Mouse (Mus musculus) MN1 (cell line): Measurements from ENCODE around the gene Dmkn.
"Not testable (repeated sequence)": the region's sequence is repeated elsewhere in the genome, so short reads cannot be mapped to it uniquely, and the experiment has no call there.

Source experiments
- DNase-seq: peaks from one replicate; pipeline ENCODE4 v3.0.0-alpha.2; 2016; ENCODE audit warnings: low spot score

The Dmkn gene

DNA sequence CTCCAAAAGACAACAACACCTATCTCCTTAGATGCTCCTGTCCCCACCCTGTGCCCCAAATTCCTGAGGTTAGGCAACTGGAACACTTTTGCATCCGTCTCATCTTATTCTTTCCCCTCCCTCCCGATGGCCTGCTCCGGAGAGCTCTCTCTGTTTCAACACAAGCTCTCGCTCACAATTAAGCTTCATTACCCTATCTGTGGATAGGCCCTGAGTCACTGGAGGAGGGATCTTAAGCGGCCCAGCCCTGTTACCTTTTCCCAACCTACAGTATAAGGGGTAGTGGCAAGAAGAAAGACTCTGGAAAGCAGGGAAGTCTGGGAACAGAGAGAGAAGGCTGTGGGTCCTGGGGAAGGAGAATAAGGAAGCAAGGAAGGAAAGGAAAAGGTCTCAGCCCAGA, at the start of gene Dmkn:
Dmkn (plus strand) TSS at position 301 of the 400 bp plus-strand sequence.
- DNase-seq: no peak

DNA sequence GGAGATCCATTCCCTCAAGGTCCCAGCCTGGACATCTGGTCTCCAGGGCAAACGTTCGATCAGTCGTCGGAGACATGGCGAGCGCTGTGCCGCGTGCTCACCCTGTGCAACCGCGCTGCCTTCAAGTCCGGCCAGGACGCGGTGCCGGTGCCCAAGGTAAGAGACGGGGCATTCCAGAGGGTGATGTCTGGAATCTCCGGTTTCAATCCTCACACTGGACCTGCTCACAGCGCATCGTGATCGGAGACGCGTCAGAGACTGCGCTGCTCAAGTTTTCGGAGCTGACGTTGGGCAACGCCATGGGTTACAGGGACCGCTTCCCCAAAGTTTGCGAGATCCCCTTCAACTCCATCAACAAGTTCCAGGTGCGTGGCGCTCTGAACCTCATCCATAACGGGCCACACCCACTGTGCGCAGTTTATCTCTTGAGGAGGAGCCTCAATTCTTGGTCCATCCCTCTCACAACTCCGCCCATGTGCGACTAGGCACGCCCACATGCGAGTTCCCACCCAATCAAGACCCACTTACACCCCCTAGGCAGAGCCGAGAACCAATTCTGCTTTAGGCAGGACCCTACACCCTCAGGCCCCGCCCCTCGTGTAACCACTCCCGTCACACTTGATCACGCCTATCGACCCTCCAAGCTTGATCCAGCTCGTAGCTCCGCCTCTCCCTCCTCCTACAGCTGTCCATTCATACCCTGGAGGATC, 46.4 kb upstream of the Dmkn start:
- no peak for DNase-seq

DNA sequence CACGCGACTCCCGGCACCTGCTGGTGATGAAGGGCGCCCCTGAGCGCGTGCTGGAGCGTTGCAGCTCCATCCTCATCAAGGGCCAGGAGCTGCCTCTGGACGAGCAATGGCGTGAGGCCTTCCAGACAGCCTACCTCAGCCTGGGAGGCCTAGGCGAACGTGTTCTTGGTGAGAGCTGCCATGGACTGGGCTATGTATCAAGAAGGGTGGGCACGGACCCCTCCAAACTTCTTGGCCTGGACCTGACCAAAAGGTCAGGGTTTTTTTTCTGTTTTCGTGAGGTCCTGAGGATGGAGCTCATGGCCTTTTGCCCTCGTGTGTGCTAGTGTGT, 45.9 kb upstream of the Dmkn start:
- no peak for DNase-seq

DNA sequence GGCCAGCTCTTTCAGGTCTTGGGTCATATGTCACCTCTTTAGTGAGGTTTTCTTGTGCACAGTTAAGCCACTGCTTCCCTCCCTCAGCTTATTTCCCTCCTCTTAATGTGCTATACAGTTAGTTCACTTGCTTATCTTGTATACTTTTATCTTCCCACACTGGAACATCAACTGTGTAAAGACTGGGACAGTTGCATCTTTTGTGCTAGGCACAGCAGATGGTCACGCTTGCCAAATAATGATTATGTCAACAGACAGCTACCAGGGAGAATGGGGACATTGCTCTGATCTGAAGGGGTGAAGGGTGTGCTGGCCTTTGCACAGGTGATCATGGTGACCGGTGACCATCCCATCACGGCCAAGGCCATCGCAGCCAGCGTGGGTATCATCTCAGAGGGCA, 43.9 kb upstream of the Dmkn start:
- no peak for DNase-seq

DNA sequence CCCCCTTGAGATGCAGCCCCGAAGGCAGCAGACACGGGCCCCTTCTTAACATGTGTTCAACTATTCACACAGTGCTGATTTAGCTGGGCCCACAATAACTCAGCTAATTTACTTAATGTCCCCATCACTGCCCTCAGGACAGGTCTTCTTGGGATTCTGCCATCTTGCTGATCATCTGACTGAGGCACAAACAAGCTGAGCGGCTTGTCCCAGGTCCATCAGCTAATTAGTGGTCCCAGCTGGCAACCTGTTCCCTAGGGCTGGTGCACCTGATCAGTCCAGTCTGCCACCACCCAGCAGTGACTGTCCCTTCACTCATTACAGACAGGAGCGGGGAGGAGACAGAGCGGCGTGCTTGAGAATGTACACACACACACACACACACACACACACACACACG, 42.3 kb upstream of the Dmkn start:
- no peak for DNase-seq

DNA sequence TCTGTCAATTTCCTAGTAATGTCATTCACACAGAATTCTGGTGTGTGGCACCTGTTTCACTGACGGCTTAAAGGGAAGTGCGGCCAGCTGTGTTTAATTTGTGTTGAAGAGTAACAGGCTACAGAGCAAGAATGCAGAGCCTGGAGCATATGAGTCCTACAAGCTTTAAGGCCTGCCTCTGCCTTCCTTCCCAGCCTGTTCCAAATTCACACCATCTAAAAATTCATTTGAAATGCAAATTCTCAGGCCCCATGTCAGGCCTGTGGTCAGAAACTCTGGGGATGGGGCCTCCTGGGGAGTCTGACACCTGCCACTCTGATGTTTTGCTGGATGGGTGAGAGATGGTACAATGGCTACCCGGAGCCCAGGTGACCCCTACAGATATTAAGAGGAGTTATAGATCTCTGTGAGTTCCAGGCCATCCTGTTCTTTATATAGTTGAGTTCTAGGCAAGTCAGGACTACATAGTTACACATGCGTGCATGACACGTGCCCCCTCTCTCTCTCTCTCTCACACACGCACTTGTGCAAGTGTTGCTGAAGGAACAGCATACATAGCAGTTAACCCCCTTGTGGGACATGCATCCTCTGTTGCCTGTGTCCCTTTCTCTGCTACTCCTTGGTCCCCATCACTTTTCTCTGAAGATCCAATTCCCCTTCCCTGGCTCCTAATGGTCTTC, 40.1 kb upstream of the Dmkn start:
- no peak for DNase-seq

DNA sequence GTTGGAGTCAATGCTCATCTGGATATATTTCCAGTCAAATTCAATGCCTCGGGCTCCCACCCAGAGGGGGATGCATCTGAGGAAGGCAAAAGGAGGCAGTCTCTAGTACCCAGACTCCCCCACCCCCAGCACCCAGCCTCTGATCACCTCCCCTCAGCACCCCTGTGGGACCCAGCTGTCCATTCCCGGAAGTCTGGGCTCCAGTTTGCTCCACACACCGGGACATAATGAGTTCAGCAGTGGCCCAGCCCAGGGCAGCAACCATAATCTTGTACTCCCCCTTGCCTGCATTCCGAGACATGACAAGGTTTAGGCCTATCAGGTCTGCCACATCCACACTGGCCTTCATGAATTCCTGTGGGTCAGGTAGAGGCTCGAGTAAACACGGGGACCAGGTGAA, 35.3 kb upstream of the Dmkn start:
- DNase-seq: no peak

DNA sequence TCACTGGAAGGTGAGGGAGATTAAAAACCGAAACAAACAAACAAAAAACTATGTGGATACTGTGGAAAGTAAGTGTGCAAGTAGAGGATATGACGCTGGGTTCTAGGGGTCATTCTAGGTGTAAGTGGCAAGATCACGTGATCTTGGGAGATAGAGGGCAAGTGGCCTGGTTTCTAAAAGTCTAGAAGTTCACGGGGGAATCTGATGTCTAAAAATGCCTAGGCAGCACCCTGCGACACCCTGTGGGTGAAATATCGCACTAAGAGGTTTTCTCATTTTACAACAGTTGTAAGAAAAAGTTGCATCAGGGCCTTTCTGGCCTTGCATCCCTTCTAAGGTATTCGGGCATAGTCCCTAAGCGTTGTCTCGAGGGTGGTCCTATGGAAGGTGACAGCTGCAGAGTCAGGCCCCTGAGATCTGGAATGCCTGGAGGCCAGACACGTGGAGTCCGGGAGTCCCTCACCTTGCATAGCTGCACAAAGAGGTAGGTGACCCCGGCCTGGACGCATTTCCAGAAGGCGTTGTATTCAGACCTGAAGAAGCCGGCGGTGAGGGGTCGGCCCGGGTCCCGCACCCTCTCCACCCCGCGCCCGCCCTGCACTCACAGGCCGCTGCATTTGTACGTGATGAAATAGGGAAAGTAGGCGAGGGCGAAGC, 34.7 kb upstream of the Dmkn start:
- DNase-seq: no peak

DNA sequence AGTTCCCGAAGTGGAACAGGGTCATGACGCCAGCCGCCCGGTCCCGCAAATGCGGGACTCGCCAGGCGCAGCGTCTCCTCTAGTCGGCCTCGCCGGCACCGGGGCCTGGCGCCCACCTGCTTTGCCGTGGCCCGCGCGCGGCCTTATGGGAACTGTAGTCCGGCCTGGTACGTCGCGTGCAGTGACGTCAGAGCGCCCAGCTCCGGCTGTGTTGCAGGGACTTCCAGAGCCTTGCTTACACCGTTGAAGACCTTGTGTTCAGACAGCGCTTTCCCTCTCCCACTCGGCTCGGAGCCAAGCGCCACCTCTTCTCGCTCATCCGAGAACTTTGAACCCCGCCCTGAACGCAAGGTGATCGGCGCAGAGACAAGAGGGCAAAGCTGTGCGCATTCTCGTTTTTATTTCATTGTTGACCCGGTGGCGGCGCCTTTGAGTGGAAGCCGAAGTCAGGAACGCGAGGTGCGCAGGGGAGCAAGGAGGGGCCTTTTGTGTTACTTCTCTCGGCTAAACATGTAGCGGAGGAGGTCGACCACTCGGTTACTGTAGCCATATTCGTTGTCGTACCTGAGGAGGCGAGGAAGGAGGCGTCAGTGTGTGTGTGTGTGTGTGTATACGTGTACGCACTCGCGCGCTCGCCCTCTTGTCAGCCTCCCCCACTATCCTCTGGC, 34.0 kb upstream of the Dmkn start, which contains the start of gene Tmem147:
Tmem147 (minus strand) TSS at position 145 of the 668 bp plus-strand sequence.
- peak; percentile 97 for DNase-seq

DNA sequence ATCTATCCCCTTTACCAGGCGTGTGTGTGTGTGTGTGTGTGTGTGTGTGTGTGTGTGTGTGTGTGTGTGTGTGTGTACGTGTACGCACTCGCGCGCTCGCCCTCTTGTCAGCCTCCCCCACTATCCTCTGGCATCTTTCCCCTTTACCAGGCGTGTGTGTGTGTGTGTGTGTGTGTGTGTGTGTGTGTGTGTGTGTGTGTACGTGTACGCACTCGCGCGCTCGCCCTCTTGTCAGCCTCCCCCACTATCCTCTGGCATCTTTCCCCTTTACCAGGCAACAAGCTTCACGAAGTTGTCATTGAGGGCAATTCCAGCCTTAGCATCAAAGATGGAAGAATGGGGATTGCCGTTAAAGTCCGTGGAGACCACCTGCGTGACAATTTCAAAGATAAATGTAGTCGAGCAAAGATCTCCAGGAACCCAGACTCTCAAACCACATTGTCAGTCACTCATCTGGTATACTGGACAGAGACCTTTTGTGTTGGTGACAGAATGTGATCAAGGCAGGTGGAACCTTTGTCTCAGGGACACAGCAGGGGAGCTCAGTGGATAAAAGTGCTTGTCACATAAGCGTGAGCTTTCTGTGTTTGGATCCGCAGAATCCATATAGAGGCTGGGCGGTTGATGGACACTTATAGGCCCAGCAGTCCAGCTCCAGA, 33.4 kb upstream of the Dmkn start:
- not testable (repeated sequence) for DNase-seq

DNA sequence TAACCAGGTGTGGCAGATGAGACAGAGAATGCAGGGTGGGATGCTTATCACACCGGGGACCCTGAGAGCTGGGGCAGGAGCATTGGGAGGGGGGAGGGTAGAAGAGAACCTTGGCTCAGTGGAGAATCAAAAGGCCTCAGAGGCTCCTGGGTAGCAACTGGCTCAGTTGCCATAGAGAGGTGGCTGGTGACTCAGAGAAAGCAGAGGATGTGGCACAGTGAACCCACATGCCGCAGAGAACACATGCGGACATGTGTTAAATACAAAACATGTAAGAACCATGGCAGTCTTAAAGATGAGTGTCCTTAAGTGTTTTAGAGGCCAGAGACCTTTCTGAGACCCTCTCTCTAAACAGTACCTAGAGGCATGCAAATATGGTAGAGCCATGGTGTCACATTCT, 27.3 kb upstream of the Dmkn start:
- DNase-seq: no peak

DNA sequence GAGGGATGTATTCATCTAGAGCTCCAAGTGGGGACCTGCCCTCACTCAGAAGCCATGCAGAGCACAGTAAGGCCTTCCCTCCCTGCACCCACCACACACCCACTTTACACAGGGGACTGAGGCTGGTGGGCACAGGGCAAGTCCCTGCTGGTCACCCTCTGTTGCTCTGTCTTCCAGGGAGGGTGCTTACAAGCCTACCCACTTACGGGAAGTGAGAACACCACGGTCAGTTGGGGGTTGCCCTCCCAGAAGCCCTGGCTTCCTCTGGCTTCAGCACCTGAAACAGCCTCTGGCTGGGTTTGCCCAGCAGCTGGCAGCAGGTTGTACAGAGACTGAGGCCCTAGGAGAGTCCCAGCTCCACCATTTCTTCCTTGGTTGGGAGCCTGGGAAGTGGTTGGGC, 21.0 kb upstream of the Dmkn start:
- not testable (repeated sequence) for DNase-seq

DNA sequence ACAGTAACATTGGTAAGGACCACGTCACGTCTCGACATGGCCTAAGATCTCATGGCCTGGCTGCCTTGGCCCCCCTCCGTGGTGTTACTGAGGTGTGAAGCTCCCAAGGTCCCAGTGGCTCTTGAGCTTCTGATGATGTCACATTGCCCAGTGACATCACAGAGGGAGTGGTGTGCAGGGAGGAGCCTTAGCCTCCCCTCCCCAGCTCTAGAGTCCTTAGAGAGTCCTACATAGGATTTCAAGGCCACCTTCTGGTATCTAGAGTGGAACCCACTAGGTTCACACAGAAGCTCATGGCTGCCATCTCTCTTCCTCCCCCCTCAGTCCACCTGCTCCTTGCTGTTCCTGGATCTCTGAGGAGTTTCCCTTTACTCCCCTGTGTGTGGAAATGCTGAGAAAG, 19.9 kb upstream of the Dmkn start, which contains the start of gene Gapdhs:
Gapdhs (minus strand) TSS at position 65 of the 400 bp plus-strand sequence.
- DNase-seq: not testable (repeated sequence)

DNA sequence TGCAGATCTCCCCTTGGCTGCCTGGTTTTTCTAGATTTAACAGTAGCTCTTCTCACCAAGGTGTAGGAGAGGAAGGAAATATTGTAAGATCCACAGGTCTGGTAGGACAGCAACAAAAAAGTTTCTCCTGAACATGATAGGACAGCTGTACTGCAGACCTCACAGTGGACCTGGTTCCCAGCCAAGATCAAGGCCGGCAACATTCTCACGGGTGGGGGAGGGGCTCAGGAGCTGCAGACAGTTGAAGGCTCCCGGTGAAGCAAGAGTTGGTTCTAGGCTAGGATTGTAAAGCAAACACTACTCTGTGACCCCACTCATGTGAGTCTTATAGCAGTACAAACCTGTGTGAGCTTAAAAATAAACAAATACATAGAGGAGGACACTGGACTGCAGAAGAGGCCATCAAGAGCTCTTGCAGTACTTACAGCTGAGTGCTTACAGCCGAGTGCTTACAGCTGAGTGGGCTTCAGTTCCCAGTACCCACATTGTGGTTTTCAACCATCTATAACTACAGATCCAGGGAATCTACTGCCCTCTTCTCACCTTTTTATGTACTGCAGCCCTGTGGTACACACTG, 19.4 kb upstream of the Dmkn start:
- no peak for DNase-seq

DNA sequence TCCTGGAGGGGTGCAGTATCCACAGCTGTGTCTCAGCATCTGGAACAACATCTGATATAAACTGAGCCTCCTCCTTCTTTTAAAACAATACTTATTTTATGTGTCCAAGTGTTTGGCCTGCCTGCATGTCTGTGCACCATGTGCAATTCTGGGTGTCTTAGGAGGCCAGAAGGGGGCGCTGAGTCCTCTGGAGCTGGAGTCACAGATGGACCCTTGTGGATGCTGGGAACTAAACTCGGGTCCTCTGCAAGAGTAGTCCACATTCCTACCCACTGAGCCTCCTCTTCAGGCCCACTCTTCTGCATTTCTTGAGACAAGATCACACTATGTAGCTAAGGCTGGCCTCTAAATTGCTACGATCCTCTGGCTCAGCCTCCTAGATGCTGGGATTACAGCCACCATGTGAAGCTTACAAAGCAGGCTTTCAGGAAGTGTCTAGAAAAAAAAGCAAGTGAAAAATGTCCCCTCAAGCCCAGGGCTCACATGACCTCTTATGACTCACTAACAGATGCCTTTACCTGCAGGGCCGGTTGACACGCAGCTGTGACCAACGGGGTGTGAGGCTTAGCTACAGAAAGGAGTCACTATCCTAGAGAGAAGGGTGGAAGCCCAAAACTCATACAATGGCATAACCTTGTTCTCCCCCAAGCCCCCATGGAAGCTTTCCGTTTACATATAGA, 15.9 kb upstream of the Dmkn start:
- DNase-seq: no peak

DNA sequence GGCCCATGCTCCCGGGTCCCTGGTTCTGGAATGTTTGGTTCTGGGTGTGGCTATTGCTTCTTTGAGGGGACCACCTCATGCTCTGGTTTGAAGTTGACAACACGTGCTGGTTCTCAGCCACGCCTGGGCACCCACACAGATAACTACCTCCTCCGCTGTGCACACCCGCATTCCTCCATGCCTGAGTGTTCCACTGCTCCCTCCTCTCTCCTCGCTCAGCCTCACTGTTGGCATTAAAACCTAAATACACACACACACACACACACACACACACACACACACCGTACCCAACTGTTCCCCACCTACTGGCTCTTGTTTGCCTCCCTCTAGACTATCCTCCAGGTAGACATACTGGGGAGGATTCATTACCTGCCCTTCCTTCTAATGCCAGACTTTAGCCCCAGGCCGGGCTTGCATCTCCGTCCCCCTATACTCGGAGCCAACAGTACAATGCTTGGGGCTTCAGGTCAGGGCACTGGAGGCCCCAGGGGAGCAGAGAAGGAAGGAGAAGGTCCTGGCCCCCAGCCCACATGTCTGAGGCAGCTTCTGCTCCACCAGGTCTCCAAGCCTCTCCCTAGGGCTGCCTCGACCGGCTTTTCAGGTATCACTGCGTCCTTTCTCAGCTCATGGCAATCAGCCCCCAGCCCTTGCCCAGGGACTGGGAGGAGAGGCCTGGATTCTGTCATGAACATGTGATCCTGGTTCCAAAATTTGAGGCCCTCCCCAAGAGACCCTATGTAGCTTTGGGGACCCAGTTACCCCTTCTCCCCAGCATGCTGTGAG, 13.5 kb upstream of the Dmkn start:
- DNase-seq: no peak

DNA sequence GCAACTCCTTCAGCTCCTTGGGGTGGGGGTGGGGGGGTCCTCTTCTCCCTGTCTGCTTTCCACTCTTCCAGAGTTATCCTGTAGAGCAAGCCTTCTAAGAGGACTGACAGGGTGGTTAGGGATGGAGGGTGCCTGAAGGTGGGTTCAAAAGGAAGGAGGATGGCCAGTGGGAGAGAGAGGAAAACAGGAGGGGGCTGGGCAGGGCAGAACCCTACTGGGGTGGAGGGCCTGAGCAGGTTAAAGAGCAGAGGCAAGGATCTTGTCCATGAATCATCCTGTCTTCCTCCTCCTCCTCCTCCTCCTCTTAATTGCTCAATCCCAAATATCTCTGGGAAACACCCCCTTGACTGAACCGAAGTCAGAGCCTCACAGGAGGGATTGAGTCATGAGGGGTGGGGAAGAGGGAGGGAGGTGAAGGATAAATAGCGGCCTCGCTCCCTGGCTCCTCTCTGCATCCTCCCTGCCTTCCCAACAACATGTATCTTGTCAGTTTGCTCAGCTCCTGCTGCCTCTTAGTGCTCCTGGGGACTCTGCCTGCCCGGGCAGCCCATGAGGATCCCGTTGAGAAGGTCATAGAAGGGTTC, 12.4 kb upstream of the Dmkn start, which contains the start of gene Sbsn:
Sbsn (plus strand) TSS at position 386 of the 584 bp plus-strand sequence.
- no peak for DNase-seq

DNA sequence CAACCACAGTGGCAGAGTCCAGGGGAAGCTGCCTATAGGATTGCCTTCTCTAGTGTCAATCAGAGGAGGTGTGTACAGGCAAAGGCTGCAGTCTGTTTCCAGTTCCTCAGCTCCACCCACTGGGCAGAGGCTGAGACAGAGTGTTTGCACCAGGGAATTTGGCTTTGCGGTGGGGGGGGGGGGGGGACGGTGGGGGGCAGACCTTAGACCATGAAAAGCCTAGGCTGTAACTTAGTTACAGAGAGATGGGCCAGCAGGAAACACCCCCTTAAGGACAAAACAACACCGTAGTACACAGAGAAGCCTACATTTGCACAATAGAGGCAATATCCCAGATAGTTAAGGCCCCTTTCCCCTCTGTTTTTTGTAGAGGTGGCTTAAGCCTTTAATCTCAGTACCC, 6.6 kb upstream of the Dmkn start:
- no peak for DNase-seq

DNA sequence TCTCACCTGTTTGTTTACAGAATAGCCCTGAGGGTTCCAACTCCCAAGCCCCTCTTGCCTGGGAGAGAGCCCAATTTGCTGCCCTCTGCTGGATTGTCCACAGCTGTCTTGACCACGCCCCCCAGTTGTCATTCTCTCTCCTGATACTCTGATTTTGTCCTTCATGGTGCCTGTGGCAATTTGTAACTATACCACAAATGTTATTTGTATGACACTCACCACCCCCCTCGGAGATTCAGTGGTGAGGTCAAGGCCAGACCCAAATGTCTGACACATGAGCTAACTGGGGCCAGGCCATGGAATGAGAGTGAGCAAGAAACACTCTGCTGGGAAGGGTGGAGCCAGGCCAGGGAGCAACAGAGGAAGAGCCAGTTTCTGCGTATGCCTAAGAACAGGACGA, 4.7 kb upstream of the Dmkn start:
- peak; percentile 30 for DNase-seq

DNA sequence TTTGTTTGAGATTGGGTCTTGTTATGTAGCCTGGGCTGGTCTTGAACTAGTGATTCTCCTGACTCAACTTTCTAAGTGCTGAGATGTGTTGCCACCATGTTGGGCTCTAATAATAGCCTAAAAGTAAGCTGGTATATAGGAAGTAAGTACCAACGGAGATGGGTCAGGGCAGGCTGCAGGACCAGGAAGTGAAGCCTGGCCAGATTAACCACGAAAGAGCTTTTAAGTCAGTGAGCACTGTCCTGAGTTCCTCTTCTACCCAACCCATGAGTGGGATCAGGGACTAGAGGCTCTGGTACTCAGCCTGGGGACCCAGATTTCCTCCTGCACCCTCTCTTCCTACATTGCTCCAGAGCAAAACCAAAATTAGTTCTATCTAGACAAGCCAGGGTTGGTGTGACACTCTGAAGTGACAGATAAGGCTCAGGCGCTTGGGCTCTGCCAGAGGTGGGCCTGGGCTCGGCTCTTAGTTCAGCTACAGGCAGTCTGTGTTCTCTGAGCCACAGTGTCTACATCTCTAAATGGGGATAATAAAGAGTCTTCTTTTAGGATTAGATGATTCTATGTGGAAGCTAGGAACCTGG, 1.7 kb upstream of the Dmkn start:
- DNase-seq: no peak
